Mouse (Mus musculus) midbrain, embryonic 14.5 days (tissue): ENCODE measurements around the gene Rbms1. TPM values are rescaled to one million over a fixed set of nuclear protein-coding genes. Genes with fewer than 3 reads are reported as not detected.

Source experiments
- ATAC-seq: fragments of 200-750 bp; cut with Nextera tagmentation; 2 replicates; pipeline ENCODE4 v1.8.0; 2017; ENCODE audit warnings: moderate number of reproducible peaks, moderate library complexity; ENCODE audit not compliant: low FRiP score, low TSS enrichment
- DNase-seq: peaks from one replicate; pipeline ENCODE4 v3.0.0-alpha.2; 2015
- H3K27ac ChIP-seq: fragments of 300-500 bp; sonication (generic); replicated peaks from 2 replicates; pipeline ENCODE4 v1.5.1; 2014; ENCODE audit warnings: mild to moderate bottlenecking, low read depth, low read length, moderate library complexity
- H3K27me3 ChIP-seq: fragments of 300-500 bp; sonication (generic); 2 replicates; pipeline ENCODE4 v1.6.1; 2014; ENCODE audit warnings: low read length, control low read depth, mixed read lengths; ENCODE audit not compliant: control insufficient read depth, insufficient read depth
- H3K36me3 ChIP-seq: fragments of 300-500 bp; sonication (generic); 2 replicates; pipeline ENCODE4 v1.6.1; 2014; ENCODE audit warnings: low read length, control low read depth; ENCODE audit not compliant: control insufficient read depth, insufficient read depth
- H3K4me1 ChIP-seq: fragments of 300-500 bp; sonication (generic); 2 replicates; pipeline ENCODE4 v1.6.1; 2014; ENCODE audit warnings: mild to moderate bottlenecking, antibody characterized with exemption, low read length, control low read depth; ENCODE audit not compliant: control insufficient read depth, insufficient read depth
- H3K4me2 ChIP-seq: fragments of 300-500 bp; sonication (generic); 2 replicates; pipeline ENCODE4 v1.6.1; 2014; ENCODE audit warnings: mild to moderate bottlenecking, low read length, moderate library complexity
- H3K4me3 ChIP-seq: fragments of 300-500 bp; sonication (generic); replicated peaks from 2 replicates; pipeline ENCODE4 v1.5.1; 2014; ENCODE audit warnings: low read depth, low read length
- H3K9ac ChIP-seq: fragments of 300-500 bp; sonication (generic); replicated peaks from 2 replicates; pipeline ENCODE4 v1.6.1; 2014; ENCODE audit warnings: mild to moderate bottlenecking, low read length, moderate library complexity
- H3K9me3 ChIP-seq: fragments of 300-500 bp; sonication (generic); 2 replicates; pipeline ENCODE4 v1.6.1; 2016; ENCODE audit warnings: low read length, control low read depth, mixed read lengths; ENCODE audit not compliant: control insufficient read depth
- WGBS: fragments of 180-500 bp; shearing (Covaris S2); extraction: QIAGEN DNeasy Blood & Tissue Kit; methylation state at CpG from one replicate; pipeline ENCODE4 v1.1.7; 2014; 5-methylcytosine and 5-hydroxymethylcytosine counted together
- polyA plus RNA-seq: library from polyadenylated mRNA; unstranded; fragments of >200 nt; fragmentation: Nextera tagmentation; extraction: Ambion mirVana; gene quantifications from 2 replicates; pipeline ENCODE4 v1.2.1, GENCODE M21; 2014

The Rbms1 gene
- polyA plus RNA-seq, 1 experiment from 2014 or later: 41.1 TPM

DNA sequence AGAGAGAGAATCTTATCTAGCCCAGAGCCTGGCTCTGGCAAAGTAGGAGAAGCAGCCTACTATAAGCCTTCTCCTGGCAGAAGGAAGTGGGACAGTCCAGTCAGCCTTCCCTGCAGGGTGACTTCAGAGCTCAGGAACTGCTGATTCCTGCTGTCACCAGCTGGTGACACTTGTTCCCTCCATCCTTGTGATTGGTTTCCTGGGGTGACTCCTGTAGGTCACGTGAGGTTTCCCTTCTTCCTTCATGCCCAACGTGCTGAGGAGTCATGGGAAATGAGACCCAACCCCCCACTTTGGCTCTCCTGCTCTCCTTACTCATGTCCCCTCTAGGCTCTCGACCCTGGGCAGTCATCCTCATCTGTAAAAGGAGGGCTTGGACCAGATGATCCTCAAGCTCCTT lies 14.8 kb downstream of the Rbms1 start:
- WGBS: 66% methylated on average over 3 of the region's 3 CpGs
- DNase-seq: no peak
- no peaks in the 10 kb centered on the region for H3K9me3 ChIP-seq
- no peak overlapping the region for H3K4me3 ChIP-seq
- H3K27ac ChIP-seq: no peak overlapping the region
- H3K36me3 ChIP-seq: no peaks in the 10 kb centered on the region
- no peak for ATAC-seq
- no peak overlapping the region for H3K9ac ChIP-seq
- H3K4me2 ChIP-seq: no peak overlapping the region
- H3K27me3 ChIP-seq: no peaks in the 10 kb centered on the region
- H3K4me1 ChIP-seq: no peaks in the 10 kb centered on the region

DNA sequence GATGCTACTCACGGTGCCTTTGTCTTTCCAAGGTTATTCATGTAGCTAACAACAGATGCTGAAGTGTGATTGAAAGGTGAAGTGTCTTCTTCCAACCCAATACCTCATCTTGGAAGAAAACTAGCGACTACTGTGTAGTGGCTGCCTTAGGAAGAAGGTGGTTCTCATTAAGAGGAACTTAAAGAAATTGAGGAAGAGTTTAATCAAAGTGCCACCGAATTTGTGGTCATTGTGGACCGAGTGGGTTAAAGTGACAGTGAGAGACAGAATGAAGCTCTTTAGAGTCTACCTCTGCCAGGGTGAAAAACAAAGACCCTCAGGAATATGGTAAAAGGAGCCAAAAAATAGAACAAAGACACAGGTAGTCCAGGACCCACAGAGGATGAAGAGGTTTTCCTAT lies 15.2 kb downstream of the Rbms1 start:
- H3K9me3 ChIP-seq: no peaks in the 10 kb centered on the region
- H3K4me2 ChIP-seq: no peak overlapping the region
- no peaks in the 10 kb centered on the region for H3K27me3 ChIP-seq
- ATAC-seq: no peak
- H3K4me1 ChIP-seq: no peaks in the 10 kb centered on the region
- WGBS: 95% methylated on average over 4 of the region's 4 CpGs
- H3K27ac ChIP-seq: no peak overlapping the region
- H3K9ac ChIP-seq: no peak overlapping the region
- no peaks in the 10 kb centered on the region for H3K36me3 ChIP-seq
- no peak overlapping the region for H3K4me3 ChIP-seq
- no peak for DNase-seq

DNA sequence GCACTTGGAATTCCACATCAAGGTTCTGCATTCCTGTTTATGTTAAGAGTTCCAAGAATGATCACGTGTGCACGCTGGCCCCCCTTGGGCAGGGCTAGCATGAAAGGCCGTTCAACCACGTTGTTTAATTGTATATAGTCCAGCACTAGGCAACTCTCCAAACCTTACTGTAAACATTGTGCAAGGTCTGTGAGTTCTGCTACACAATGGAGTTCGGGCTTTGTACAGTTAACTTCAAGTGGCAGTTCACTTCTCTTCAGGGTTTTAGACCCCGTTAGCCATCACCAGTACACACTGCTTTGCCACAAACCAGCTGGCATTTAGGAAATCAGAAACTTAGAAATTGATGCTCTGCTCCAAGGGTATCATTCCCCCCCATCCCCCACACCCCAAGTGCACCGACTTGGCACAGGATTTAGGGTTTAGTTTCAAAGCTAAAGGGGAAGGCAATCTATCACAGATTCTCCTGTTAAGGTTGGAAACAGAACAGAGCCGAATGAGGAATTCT lies 22.5 kb downstream of the Rbms1 start:
- H3K4me1 ChIP-seq: no peaks in the 10 kb centered on the region
- no peak overlapping the region for H3K9ac ChIP-seq
- no peak overlapping the region for H3K4me3 ChIP-seq
- WGBS: 81% methylated on average over 8 of the region's 8 CpGs
- no peaks in the 10 kb centered on the region for H3K9me3 ChIP-seq
- DNase-seq (peak; percentile 29), ATAC-seq (no peak)
- H3K27ac ChIP-seq: no peak overlapping the region
- no peak overlapping the region for H3K4me2 ChIP-seq
- H3K27me3 ChIP-seq: no peaks in the 10 kb centered on the region
- H3K36me3 ChIP-seq: no peaks in the 10 kb centered on the region

DNA sequence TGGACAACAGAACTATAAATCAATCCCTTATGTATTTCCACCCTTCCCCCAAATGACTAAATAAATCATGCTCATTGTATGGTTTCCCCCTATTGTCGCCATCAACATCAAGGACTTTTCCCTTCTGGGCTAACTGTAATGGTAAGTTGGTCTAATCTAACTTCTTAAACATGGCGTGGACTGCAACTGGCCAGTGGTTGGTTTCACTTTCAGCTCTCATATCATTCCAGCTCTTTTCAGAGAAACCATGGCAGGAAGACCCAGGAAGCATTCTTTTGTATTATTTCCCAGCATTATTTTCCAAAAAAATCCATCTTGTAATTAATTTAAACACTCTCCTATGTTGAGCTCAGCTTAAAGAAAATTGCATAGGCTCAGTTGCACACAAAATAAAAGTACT lies 23.0 kb downstream of the Rbms1 start:
- no peak overlapping the region for H3K9ac ChIP-seq
- no peak for DNase-seq
- no peaks in the 10 kb centered on the region for H3K4me1 ChIP-seq
- no peaks in the 10 kb centered on the region for H3K9me3 ChIP-seq
- H3K4me2 ChIP-seq: no peak overlapping the region
- no peaks in the 10 kb centered on the region for H3K36me3 ChIP-seq
- no peak overlapping the region for H3K4me3 ChIP-seq
- ATAC-seq: no peak
- 88% methylated on average over 2 of the region's 2 CpGs for WGBS
- no peaks in the 10 kb centered on the region for H3K27me3 ChIP-seq
- H3K27ac ChIP-seq: no peak overlapping the region

DNA sequence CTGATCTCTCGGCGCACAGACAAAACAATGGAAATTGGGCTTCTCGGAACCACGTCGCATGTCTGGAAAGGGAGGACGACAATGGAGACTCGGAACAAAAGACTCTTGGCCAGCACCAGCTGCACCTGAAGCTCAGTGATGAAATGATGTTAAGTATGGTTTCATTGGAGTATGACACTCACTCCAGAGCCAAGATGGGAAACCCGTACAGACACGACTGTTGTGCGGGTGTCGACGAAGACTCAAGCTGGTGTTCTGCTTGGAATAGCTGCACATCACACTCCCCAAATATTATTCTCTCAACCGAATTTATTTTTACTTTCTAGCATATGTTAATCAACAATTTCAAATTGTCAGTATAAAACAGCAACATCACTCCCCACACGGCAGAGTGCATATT lies 26.1 kb downstream of the Rbms1 start:
- Histone ChIP-seq H3K27ac (no peak overlapping the region; the same call in 1 of the 2 replicates), H3K4me3 (no peak overlapping the region), H3K27me3 (no peaks in the 10 kb centered on the region), H3K36me3 (no peaks in the 10 kb centered on the region), H3K4me2 (no peak overlapping the region), H3K4me1 (no peaks in the 10 kb centered on the region), H3K9ac (no peak overlapping the region), H3K9me3 (no peaks in the 10 kb centered on the region)
- 83% methylated on average over 14 of the region's 14 CpGs for WGBS
- no peak for ATAC-seq
- no peak for DNase-seq

DNA sequence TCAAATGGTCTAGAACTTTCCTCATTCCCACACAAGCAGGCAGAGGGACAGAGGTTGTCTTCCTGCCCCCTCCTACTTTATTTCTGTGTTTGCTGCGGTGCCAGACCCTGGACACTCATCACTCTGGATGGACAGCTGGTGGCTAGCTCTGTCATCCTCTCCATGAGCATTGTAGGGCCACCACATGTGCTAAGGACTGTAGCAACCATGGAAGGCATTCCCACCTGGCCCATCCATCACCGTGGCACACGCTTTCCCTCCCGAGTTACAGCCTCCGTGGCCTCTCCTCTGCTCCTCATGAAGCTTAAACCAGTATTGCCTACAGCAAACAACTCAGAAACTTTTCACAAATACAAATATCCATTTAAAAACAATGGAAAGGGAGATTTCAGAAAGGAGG lies 34.0 kb downstream of the Rbms1 start:
- no peak overlapping the region for H3K9ac ChIP-seq
- no peaks in the 10 kb centered on the region for H3K9me3 ChIP-seq
- H3K4me3 ChIP-seq: no peak overlapping the region
- H3K4me1 ChIP-seq: no peaks in the 10 kb centered on the region
- WGBS: 98% methylated on average over 5 of the region's 5 CpGs
- no peak for ATAC-seq
- no peak for DNase-seq
- no peak overlapping the region for H3K4me2 ChIP-seq
- no peaks in the 10 kb centered on the region for H3K27me3 ChIP-seq
- H3K27ac ChIP-seq: no peak overlapping the region
- H3K36me3 ChIP-seq: no peaks in the 10 kb centered on the region

GRCm38 (mm10) chr2:60927906-60928775 lies 34.9 kb downstream of the Rbms1 start:
- Histone ChIP-seq H3K9me3 (no peaks in the 10 kb centered on the region), H3K4me1 (no peaks in the 10 kb centered on the region), H3K9ac (no peak overlapping the region), H3K4me3 (no peak overlapping the region), H3K4me2 (no peak overlapping the region), H3K27ac (no peak overlapping the region), H3K36me3 (no peaks in the 10 kb centered on the region), H3K27me3 (no peaks in the 10 kb centered on the region)
- no peak for ATAC-seq
- WGBS: 91% methylated on average over 8 of the region's 8 CpGs
- no peak for DNase-seq

GRCm38 (mm10) chr2:60925063-60925462 lies 37.9 kb downstream of the Rbms1 start:
- WGBS: 83% methylated on average over 5 of the region's 5 CpGs
- Histone ChIP-seq H3K36me3 (no peaks in the 10 kb centered on the region), H3K9me3 (no peaks in the 10 kb centered on the region), H3K27ac (no peak overlapping the region), H3K4me1 (no peaks in the 10 kb centered on the region), H3K4me2 (no peak overlapping the region), H3K27me3 (no peaks in the 10 kb centered on the region), H3K9ac (no peak overlapping the region), H3K4me3 (no peak overlapping the region)
- ATAC-seq (no peak), DNase-seq (no peak)
